Mouse (Mus musculus): ENCODE measurements around the gene Dhx33. TPM values are rescaled to one million over a fixed set of nuclear protein-coding genes. Genes with fewer than 3 reads are reported as not detected.

Gene Dhx33
- polyA plus RNA-seq (2012; rRNA removed): 13.8 and 16.1 TPM in 2 replicates

DNA sequence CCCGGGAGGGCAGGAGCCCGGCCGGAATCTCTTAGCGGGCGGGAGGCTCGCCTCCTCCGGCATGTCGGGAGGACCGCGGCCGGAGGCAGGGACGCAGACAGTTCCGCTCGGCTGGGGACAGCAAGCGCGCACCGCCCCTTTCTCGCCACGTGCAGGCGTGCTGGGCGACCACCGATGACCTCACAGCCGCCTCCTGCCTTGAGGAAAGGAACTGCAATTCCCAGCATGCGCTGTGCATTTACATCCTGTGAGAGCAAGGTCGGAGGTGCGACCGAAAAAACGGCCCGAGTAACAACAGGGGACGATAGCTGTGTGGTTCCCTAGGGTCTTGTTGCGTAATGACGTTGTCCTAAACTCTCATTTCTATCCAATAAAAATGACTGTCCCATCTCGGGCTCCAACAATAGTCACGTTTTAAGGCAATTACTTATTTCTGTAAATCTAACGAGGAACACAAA is at the start of gene Dhx33:
Gene Dhx33 (minus strand): TSS at position 122 of the 458 bp plus-strand sequence.
- H3K27ac ChIP-seq (ENCODE audit: control insufficient read depth, insufficient read depth, low read depth, low read length): peak within 1 kb of the TSS; percentile 79

DNA sequence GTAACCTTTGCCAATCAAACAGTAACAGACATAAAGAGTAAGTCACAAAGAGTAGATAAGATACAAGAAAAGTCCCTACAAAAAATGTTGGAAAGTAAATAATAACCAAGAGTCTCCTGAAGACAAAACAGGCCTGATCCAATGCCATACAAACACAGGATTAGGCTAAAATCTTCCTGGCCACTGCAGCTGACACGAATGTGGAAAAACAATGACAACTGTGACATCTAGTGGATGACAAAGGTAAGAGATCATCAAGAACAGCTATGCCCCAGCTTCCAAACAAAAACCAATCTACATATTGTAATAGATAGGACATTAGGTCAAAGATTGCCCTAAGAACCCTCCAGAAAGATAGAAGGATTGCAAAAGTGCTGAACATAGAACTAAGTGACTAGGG is 48.3 kb upstream of the Dhx33 start:
- Histone ChIP-seq H3K4me1 (ENCODE audit: control insufficient read depth, insufficient read depth, low read length) (no peaks in the 10 kb centered on the region), H3K4me3 (ENCODE audit: control insufficient read depth, low read depth, low read length) (no peak overlapping the region)

More for the DNA sequence above, at the start of gene Dhx33:
- TF ChIP-seq POLR2A (IDR thresholded peaks at IDR 0.05; ENCODE audit: control insufficient read depth, low read depth, low read length) (peak; percentile 75), CTCF (IDR thresholded peaks at IDR 0.05; ENCODE audit: control insufficient read depth, insufficient read depth, insufficient replicate concordance, low read depth, low read length) (peak; percentile 22; the same call in 1 of the 2 replicates)
- Histone ChIP-seq H3K27me3 (ENCODE audit: control insufficient read depth, insufficient read depth, low read length) (no peaks in the 10 kb centered on the region), H3K36me3 (ENCODE audit: control insufficient read depth, insufficient read depth, low read length) (peaks cover under 1% of the 10 kb centered on the region; the same call in 1 of the 2 replicates), H3K4me3 (ENCODE audit: control insufficient read depth, low read depth, low read length) (peak within 1 kb of the TSS; percentile 97), H3K4me1 (ENCODE audit: control insufficient read depth, insufficient read depth, low read length) (peaks cover 10% of the 10 kb centered on the region)

DNA sequence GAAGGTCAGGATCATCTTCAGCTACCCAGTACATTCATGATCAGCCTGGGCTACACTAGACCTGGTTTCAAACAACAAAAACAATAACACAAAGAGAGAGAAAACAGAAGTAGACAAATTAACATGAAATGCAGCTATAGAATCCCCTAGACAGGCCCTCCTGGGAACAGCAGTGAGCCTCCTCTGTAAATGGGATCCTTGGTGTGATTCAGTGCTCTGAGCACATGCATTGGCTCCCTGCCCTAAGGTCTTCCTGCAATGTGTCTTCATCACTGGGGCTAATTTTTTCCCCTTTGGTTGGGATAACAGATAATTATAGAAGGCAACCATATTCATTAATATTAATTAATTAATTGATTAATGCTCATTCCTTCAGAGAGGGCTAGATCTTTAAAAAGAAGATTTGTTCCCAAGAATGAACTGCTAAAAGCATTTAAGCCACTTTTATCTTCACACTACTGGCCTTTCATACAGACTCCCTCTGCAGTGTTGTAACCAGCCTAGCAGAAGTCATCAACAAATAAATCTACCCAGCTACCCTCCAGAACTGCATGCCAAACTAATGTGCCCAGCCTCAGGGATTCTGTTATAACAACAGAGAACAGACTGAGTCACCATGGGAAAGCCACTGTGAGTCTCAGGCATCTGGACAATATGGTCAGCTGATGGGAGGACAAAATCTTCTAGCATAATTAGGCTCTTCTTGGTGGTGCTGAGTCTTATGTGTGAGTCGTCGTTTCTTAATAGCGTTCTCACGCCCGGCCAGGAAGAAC is 35.5 kb upstream of the Dhx33 start:
- H3K27me3 ChIP-seq (ENCODE audit: control insufficient read depth, insufficient read depth, low read length): no peaks in the 10 kb centered on the region
- no peak overlapping the region for H3K4me3 ChIP-seq (ENCODE audit: control insufficient read depth, low read depth, low read length)
- TF ChIP-seq POLR2A (IDR thresholded peaks at IDR 0.05; ENCODE audit: control insufficient read depth, low read depth, low read length) (no peak), CTCF (IDR thresholded peaks at IDR 0.05; ENCODE audit: control insufficient read depth, insufficient read depth, insufficient replicate concordance, low read depth, low read length) (no peak)
- no peaks in the 10 kb centered on the region for H3K4me1 ChIP-seq (ENCODE audit: control insufficient read depth, insufficient read depth, low read length)
- H3K36me3 ChIP-seq (ENCODE audit: control insufficient read depth, insufficient read depth, low read length): no peaks in the 10 kb centered on the region
- H3K27ac ChIP-seq (ENCODE audit: control insufficient read depth, insufficient read depth, low read depth, low read length): no peak overlapping the region

More for the DNA sequence above, 48.3 kb upstream of the Dhx33 start:
- H3K36me3 ChIP-seq (ENCODE audit: control insufficient read depth, insufficient read depth, low read length): no peaks in the 10 kb centered on the region
- TF ChIP-seq POLR2A (IDR thresholded peaks at IDR 0.05; ENCODE audit: control insufficient read depth, low read depth, low read length) (no peak), CTCF (IDR thresholded peaks at IDR 0.05; ENCODE audit: control insufficient read depth, insufficient read depth, insufficient replicate concordance, low read depth, low read length) (no peak)
- no peak overlapping the region for H3K27ac ChIP-seq (ENCODE audit: control insufficient read depth, insufficient read depth, low read depth, low read length)
- no peaks in the 10 kb centered on the region for H3K27me3 ChIP-seq (ENCODE audit: control insufficient read depth, insufficient read depth, low read length)

DNA sequence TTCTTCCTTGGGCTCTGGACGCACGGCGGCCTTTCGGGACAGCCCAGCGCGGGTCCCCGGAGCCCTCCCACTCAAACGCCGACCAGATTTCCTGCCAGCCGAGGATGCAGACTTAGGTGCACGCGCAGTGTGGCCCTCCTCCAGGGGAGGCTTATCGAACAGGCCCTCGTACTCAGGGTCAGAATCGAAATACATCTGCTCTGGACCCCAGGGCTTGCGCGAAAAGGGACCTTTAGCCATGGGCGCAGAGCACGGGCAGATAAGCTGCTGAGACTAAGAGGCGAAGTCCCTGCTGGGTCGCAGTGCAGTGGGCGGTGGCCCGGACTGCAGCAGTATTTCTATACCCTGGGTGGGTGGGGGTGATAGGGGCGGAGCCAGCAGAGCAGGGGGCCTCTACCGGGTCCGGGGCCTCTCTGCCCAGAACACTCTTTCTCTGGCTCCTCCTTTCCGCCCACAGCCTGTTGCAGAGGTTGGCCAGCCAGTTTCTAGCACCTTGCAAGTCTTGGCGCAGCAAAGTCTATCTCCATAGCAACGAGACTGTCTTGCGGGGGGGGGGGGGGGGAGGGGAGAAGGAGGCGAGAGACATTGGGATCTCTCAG is 29.0 kb upstream of the Dhx33 start, which contains the start of gene 6330403K07Rik:
Gene 6330403K07Rik (minus strand): TSS at position 351 of the 599 bp plus-strand sequence.
- H3K27me3 ChIP-seq (ENCODE audit: control insufficient read depth, insufficient read depth, low read length): no peaks in the 10 kb centered on the region
- no peak within 1 kb of the TSS for H3K27ac ChIP-seq (ENCODE audit: control insufficient read depth, insufficient read depth, low read depth, low read length)
- peak within 1 kb of the TSS; percentile 54 for H3K4me3 ChIP-seq (ENCODE audit: control insufficient read depth, low read depth, low read length)
- H3K36me3 ChIP-seq (ENCODE audit: control insufficient read depth, insufficient read depth, low read length): no peaks in the 10 kb centered on the region
- peaks cover 7% of the 10 kb centered on the region for H3K4me1 ChIP-seq (ENCODE audit: control insufficient read depth, insufficient read depth, low read length)
- no peak for TF ChIP-seq CTCF (IDR thresholded peaks at IDR 0.05; ENCODE audit: control insufficient read depth, insufficient read depth, insufficient replicate concordance, low read depth, low read length)
- no peak for TF ChIP-seq POLR2A (IDR thresholded peaks at IDR 0.05; ENCODE audit: control insufficient read depth, low read depth, low read length)

DNA sequence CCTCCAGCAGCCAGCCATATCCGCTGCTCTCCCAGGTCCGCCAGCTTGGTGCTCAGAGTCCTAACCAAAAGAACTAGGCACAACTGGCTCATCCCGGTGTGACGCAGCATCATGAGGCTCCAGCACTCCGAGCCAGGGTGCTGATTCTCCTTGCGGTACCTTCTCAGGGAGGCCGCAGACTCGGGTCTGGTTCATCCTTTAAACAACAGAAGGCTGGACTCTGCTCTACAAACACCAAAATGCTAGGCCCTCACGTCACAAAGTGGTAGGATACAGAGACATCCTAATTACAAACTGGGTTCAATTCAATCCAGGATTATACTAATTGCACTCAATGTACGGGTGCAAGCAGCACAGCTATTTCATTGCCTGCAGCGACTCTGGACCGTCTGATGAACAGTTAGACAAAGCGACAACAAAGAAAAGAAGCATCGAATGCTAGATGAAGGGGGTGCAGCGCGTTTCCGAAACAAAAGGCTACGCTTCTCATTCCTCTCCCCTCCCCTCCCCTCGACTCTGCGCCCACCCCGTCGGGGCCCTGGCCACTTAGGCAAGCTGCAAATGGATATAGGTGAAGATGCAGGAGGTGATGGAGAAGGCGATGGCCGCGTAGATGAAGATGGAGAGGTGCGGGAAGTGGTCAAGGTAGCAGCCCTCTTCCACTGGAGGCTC is 28.4 kb upstream of the Dhx33 start:
- peak overlapping the region; percentile 54 for H3K4me3 ChIP-seq (ENCODE audit: control insufficient read depth, low read depth, low read length)
- TF ChIP-seq CTCF (IDR thresholded peaks at IDR 0.05; ENCODE audit: control insufficient read depth, insufficient read depth, insufficient replicate concordance, low read depth, low read length): no peak
- no peak for TF ChIP-seq POLR2A (IDR thresholded peaks at IDR 0.05; ENCODE audit: control insufficient read depth, low read depth, low read length)
- no peaks in the 10 kb centered on the region for H3K27me3 ChIP-seq (ENCODE audit: control insufficient read depth, insufficient read depth, low read length)
- no peak overlapping the region for H3K27ac ChIP-seq (ENCODE audit: control insufficient read depth, insufficient read depth, low read depth, low read length)
- H3K36me3 ChIP-seq (ENCODE audit: control insufficient read depth, insufficient read depth, low read length): no peaks in the 10 kb centered on the region
- H3K4me1 ChIP-seq (ENCODE audit: control insufficient read depth, insufficient read depth, low read length): peaks cover 7% of the 10 kb centered on the region

DNA sequence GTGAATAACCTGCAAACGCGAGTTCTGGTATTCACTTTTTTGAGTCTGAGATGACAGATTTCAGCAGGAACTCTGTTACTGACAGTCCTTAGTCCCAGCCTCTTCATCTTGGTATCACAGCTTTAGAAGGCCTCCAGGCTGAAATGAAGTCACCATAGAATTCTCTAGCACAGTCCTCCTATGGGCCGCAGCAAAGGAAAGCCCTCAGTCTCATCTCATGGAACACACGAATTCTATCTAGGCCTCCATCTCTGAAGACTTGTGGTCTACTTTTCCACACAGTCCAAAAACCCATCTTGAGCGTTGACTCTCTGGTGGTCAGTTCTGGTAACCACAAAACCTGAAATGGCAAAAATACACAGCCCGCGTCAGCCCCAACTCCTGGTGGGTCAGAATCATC is 27.8 kb upstream of the Dhx33 start:
- Histone ChIP-seq H3K4me1 (ENCODE audit: control insufficient read depth, insufficient read depth, low read length) (peaks cover 7% of the 10 kb centered on the region), H3K4me3 (ENCODE audit: control insufficient read depth, low read depth, low read length) (no peak overlapping the region), H3K27me3 (ENCODE audit: control insufficient read depth, insufficient read depth, low read length) (no peaks in the 10 kb centered on the region), H3K27ac (ENCODE audit: control insufficient read depth, insufficient read depth, low read depth, low read length) (no peak overlapping the region), H3K36me3 (ENCODE audit: control insufficient read depth, insufficient read depth, low read length) (no peaks in the 10 kb centered on the region)
- TF ChIP-seq POLR2A (IDR thresholded peaks at IDR 0.05; ENCODE audit: control insufficient read depth, low read depth, low read length) (no peak), CTCF (IDR thresholded peaks at IDR 0.05; ENCODE audit: control insufficient read depth, insufficient read depth, insufficient replicate concordance, low read depth, low read length) (no peak)

All from testis, adult 2 months (tissue).